Mouse (Mus musculus) urinary bladder, adult 18-20 months (tissue): ENCODE measurements around the gene Upf3a.
"Not testable (repeated sequence)": the region's sequence is repeated elsewhere in the genome, so short reads cannot be mapped to it uniquely, and the experiment has no call there.

Source experiments
- DNase-seq, 2 experiments: peaks; one replicate each; pipeline ENCODE4 v3.0.0; 2022; ENCODE audit warnings: low spot score in 2 of 2, mixed read lengths in 2 of 2

Upf3a gene

GRCm38 (mm10) chr8:13785250-13785763, at the start of gene Upf3a:
Gene Upf3a (plus strand): TSS chr8:13785615.
- peak; percentile 73 to 83 for DNase-seq

GRCm38 (mm10) chr8:13740323-13740770, 45.1 kb upstream of the Upf3a start:
- DNase-seq = peak in 1 of 2 experiments; percentile 19

DNA sequence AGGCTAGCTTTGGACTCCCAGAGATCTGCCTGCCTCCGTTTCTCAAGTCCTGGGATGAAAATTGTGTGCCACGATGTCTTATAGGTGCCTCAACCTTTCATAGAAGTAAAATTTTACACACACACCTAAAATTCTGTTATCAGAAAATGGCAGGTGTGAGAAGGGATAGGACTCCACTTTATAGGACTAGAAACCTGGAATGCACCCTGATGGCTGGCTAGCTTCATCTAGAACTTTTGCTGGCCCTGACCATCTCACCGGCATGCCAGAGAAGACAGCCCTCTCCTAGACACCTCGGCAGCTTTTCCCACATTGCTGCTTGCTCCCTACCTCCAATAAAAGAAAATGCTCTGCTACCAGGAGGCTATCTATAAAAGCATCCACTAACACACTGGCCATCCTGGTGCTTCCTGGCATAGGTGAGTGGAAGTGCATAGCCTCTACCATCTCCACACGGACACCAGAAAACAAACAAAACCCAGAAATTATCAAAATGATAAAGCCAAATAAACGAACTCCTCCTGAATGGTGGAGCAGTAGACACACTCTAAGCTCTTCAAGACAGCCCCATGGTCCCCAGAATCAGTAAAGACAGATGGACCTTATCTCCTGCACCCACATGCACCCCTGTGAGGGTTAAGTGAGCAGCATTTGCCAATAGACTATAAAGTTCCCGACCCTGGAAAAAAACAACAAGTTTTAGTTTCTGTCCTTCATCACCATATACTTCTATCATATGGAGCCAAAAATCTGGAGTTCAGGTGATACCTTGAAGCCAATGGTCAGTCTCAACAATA, 44.4 kb upstream of the Upf3a start:
- no peak for DNase-seq

GRCm38 (mm10) chr8:13746212-13746611, 39.2 kb upstream of the Upf3a start:
- not testable (repeated sequence) for DNase-seq

GRCm38 (mm10) chr8:13747626-13748025, 37.8 kb upstream of the Upf3a start:
- no peak for DNase-seq

DNA sequence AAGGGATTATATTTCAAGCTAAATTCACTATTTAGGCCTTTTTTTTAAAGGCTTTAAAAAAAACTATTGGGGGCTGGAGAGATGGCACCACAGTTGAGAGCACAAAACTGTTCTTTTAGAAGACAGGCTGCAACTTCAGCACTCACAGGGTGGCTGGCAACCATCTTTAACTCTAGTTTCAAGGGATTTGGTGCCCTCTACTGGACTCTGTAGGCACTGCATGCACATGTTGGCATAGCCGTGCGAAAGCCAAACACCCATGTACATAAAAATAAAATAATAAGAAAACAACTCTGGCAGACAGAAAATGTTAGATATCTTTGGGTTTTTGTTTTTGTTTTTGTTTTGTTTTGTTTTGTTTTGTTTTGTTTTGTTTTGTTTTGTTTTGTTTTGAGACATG, 31.7 kb upstream of the Upf3a start:
- DNase-seq = peak in 1 of 2 experiments; percentile 31

DNA sequence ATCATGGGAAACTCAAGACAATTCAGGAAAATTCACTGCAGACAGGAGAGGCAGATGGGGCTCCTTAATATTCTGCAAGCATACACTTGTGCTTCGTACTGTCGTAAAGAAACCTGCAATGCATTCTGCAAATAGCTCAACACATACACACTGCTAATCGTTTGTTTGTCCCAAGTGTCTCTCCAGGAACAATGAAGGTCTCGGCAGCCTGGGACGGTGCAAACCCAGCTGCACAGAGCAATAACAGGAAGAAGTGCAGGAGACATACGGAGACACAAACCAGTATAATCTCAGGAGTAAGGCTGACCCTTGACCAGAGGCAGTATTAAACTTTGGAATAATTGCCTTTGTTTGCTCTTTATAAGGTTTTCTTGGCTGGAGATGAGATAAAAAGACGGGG, 28.9 kb upstream of the Upf3a start:
- no peak for DNase-seq

- peak; percentile 85 to 96 for DNase-seq
Observed at GRCm38 (mm10) chr8:13756982-13757804, 28.2 kb upstream of the Upf3a start, which contains the start of gene Cdc16. Gene Cdc16 (plus strand): TSS chr8:13757676.

DNA sequence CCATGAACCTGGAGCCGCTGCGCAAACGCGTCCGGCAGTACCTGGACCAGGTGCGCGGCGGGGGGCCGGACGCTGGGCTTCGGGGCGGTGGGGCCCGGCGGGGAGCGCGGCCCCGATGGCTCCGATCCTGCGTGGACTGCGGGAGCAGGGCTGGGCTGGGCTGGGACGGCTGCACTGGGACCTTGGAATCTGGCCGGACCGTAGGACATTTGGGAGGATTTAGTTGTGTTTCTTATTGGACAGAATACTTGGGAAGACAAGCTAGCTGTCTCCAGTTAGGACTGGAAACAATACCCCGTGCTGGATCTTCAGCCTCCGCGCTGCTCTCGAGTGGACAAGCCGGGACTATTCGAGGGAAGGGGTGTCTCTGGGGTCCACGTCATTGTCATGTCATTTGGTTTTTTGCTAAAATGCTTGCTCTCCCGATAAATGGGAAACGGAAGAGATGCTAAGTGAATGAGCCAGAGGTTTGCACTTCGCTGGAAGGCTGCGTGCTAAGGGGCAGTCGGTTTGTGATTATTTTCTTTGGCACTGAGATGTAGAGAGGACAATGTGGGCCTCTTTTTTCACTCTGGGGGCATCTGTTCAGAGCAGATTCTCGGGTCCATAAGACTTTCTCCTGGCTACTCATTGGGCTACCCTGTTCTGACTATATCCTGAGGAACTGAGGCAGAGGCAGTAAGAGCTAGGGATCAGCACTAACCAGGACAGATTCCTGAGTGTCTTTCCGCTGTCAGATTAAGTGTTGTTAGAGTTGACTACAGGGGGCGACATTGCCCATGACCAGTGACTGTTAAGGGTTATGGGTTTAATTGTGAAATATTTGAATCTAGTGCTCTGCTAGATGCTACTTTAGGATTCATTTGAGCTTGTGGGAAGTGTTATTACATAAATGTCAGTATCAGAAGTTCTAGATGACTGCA, 27.3 kb upstream of the Upf3a start:
- peak in 1 of 2 experiments; percentile 8 for DNase-seq

DNA sequence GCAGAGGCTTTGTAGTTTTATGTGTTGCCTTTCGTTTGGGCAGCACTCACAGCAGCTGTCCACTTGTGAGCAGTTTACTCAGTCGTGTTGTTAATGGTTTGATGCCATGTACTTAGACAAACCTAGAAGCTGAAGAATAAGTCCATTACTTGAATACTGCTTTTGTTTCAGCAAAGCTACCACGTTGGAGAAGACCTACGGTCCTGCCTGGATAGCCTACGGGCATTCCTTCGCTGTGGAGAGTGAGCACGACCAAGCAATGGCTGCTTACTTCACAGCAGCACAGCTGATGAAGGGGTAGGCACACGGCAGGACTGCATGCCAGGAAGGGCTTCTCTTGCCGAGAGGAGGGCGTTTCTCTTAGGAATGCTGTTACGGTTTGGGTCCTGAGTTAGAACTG, 16.2 kb upstream of the Upf3a start:
- no peak for DNase-seq

DNA sequence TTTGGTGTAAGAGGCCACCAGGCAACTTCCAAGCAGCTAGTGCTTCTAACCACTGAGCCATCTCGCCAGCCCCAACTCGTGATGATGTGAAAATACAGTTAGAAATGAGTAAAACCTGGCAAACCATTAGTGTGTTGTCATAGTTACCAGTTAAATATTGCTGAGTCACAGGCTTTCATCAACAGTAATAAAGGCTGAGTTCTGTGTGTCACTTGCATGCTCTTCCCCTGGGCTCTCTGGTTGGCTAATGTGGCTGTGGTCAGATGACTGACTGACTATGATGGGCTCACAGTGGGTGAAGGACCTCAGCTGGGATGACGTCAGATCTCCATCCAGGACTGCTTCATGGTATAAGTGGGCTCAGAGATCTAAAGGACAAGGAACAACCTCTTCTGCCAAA, 4.9 kb upstream of the Upf3a start:
- DNase-seq = no peak

- peak; percentile 92 to 96 for DNase-seq
Observed at GRCm38 (mm10) chr8:13785764-13786299, 417 bp downstream of the Upf3a start.

GRCm38 (mm10) chr8:13789606-13790005, 4.2 kb downstream of the Upf3a start:
- DNase-seq = no peak

GRCm38 (mm10) chr8:13793097-13793745, 7.8 kb downstream of the Upf3a start:
- no peak for DNase-seq

DNA sequence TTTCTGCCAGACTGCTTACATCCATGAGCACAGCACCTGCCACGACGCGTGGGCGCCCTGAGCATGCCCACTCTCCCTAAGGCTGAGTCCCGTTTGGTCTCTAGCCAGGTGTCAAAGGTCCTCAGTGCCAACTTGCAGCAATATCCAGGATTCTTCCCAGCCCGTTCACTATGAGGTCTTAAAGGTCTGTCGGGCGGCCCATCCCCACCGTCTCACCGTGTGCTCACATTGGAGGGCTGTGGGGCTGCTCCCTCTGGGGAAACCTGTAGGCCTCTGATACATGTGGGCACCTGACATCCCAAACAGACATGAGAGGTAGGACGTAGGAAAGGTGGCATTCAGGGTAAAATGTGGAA, 8.3 kb downstream of the Upf3a start:
- DNase-seq = no peak

DNA sequence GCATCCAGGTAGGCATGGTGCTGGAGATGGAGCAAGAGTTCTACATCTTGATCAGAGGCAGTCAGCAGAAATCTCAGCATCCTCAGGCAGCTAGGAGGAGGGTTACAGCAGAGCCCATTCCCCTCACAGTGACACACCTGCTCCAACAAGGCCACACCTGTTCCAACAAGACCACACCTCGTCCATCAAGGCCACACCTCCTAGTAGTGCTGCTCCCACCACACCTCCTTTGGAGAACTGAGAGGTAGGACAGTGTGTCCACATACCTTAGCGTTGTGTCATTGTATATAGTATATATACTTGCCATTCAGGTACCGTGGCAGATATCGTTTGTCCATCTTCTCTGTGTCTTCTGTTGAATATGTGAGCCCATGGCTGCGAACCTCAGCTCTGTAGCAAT, 12.3 kb downstream of the Upf3a start:
- no peak for DNase-seq

DNA sequence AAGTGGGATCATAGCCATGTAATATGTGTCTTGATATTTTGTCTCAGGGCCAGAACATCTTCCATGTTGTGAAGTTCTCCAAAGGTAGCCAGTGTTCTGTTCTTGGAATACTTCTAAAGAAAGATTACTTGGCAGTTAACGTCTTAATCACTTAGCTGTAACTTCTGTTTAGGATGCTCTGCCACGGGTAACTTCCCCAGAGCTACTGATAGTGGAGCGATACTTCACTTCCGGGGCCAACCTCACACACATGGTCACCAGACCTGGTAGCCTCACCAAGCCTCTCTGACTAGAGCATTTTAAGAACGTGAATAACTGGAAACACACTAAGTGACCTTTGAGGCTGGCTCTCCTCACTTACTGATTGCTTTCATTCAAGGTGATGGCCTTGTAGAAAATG, 14.2 kb downstream of the Upf3a start:
- DNase-seq = no peak

GRCm38 (mm10) chr8:13828598-13829172, 43.3 kb downstream of the Upf3a start:
- no peak for DNase-seq

GRCm38 (mm10) chr8:13838289-13838688, 52.9 kb downstream of the Upf3a start, which contains the start of gene AF366264:
Gene AF366264 (minus strand): TSS chr8:13838389.
- DNase-seq = not testable (repeated sequence)

GRCm38 (mm10) chr8:13843286-13843685, 57.9 kb downstream of the Upf3a start:
- DNase-seq = not testable (repeated sequence)
